Mouse (Mus musculus): ENCODE measurements at regions not wholly inside any gene's neighbourhood (a gene's known extent, or its start where the extent isn't known, plus 50 kb on each side); places are given as distances from the start of the nearest gene placed in this dataset.

- TF ChIP-seq TAL1 (IDR thresholded peaks at IDR 0.05; ENCODE audit: low read length) = no peak
- TF ChIP-seq GATA1 (IDR thresholded peaks at IDR 0.05; ENCODE audit: low read length) = no peak
Measured at GRCm38 (mm10) chr7:138133427-138133826, 264.1 kb downstream of the Tcerg1l start.
